Mouse (Mus musculus): ENCODE results near the gene Smyd3. TPM values are rescaled to one million over a fixed set of nuclear protein-coding genes. Genes with fewer than 3 reads are reported as not detected.
A peak's percentile ranks its signal among the peaks of the same experiment; 100 is the strongest.

Smyd3 gene
- polyA plus RNA-seq, 1 experiment from 2014 or later, result 11.3 TPM

DNA sequence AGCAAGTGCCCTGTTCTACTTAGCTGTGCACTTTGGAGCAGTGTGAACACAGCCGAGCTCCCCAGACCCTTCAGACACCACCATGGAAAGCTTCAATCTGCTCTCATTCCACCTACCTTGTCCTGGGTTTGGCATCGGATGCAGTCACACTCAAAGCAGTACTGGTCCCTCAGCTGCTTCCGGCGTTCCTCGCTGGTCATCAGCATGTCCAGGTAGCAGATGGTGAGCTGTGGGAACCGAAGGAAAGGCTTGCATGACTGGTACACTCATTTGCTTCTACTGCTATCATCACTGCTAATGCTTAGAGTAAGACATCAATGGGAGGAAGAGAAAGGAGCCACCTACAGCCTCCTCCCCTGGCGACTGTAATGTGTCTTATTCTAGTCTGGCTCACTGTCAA is 431.6 kb downstream of the Smyd3 start:
- no peak for ATAC-seq (ENCODE audit: insufficient number of reproducible peaks, insufficient read depth, low FRiP score, low read depth)
- no peak overlapping the region for H3K27ac ChIP-seq (replicated peaks in 1 of 2; ENCODE audit: control insufficient read depth in 1 of 2, insufficient read depth in 1 of 2, low read depth in 2 of 2, low read length in 2 of 2)
- 86% methylated on average over 7 of the region's 7 CpGs for WGBS
- H3K9ac ChIP-seq (ENCODE audit: low read length), result no peak overlapping the region
- no peaks in the 10 kb centered on the region for H3K36me3 ChIP-seq (ENCODE audit: control insufficient read depth, insufficient read depth, low read length)
- no peak overlapping the region for H3K4me3 ChIP-seq (ENCODE audit: control insufficient read depth in 1 of 2, insufficient read depth in 1 of 2, low read depth in 1 of 2, low read length in 2 of 2)
- H3K27me3 ChIP-seq (ENCODE audit: control insufficient read depth, insufficient read depth, low read length), result no peaks in the 10 kb centered on the region
- no peak overlapping the region for H3K4me2 ChIP-seq (ENCODE audit: low read length)
- peaks cover 0 to 19% of the 10 kb centered on the region in 2 experiments; a peak in 2 of 4 replicates for H3K4me1 ChIP-seq (ENCODE audit: control insufficient read depth in 2 of 2, insufficient read depth in 2 of 2, low read length in 2 of 2)
- no peaks in the 10 kb centered on the region for H3K9me3 ChIP-seq (ENCODE audit: control insufficient read depth, low read length)

GRCm38 (mm10) chr1:179083098-179083497 is 434.7 kb downstream of the Smyd3 start:
- H3K4me1 ChIP-seq (ENCODE audit: control insufficient read depth in 2 of 2, insufficient read depth in 2 of 2, low read length in 2 of 2), result peaks cover 2 to 18% of the 10 kb centered on the region in 2 experiments; a peak in 2 of 4 replicates
- no peak for ATAC-seq (ENCODE audit: insufficient number of reproducible peaks, insufficient read depth, low FRiP score, low read depth)
- WGBS, result 44% methylated on average over 5 of the region's 5 CpGs
- peak overlapping the region; percentile 42 to 50 for H3K27ac ChIP-seq (replicated peaks in 1 of 2; ENCODE audit: control insufficient read depth in 1 of 2, insufficient read depth in 1 of 2, low read depth in 2 of 2, low read length in 2 of 2)
- H3K9me3 ChIP-seq (ENCODE audit: control insufficient read depth, low read length), result no peaks in the 10 kb centered on the region
- no peak overlapping the region for H3K4me3 ChIP-seq (ENCODE audit: control insufficient read depth in 1 of 2, insufficient read depth in 1 of 2, low read depth in 1 of 2, low read length in 2 of 2)
- H3K9ac ChIP-seq (ENCODE audit: low read length), result no peak overlapping the region
- no peak overlapping the region for H3K4me2 ChIP-seq (ENCODE audit: low read length)
- H3K36me3 ChIP-seq (ENCODE audit: control insufficient read depth, insufficient read depth, low read length), result no peaks in the 10 kb centered on the region
- H3K27me3 ChIP-seq (ENCODE audit: control insufficient read depth, insufficient read depth, low read length), result no peaks in the 10 kb centered on the region

- H3K4me3 ChIP-seq (ENCODE audit: control insufficient read depth in 1 of 2, insufficient read depth in 1 of 2, low read depth in 1 of 2, low read length in 2 of 2), result no peak overlapping the region
- H3K9me3 ChIP-seq (ENCODE audit: control insufficient read depth, low read length), result no peaks in the 10 kb centered on the region
- ATAC-seq (ENCODE audit: insufficient number of reproducible peaks, insufficient read depth, low FRiP score, low read depth), result no peak
- H3K27me3 ChIP-seq (ENCODE audit: control insufficient read depth, insufficient read depth, low read length), result no peaks in the 10 kb centered on the region
- no peak overlapping the region for H3K4me2 ChIP-seq (ENCODE audit: low read length)
- H3K4me1 ChIP-seq (ENCODE audit: control insufficient read depth in 2 of 2, insufficient read depth in 2 of 2, low read length in 2 of 2), result peaks cover 0 to 4% of the 10 kb centered on the region in 2 experiments; a peak in 1 of 4 replicates
- no peak overlapping the region for H3K9ac ChIP-seq (ENCODE audit: low read length)
- 92% methylated on average over 7 of the region's 7 CpGs for WGBS
- H3K27ac ChIP-seq (replicated peaks in 1 of 2; ENCODE audit: control insufficient read depth in 1 of 2, insufficient read depth in 1 of 2, low read depth in 2 of 2, low read length in 2 of 2), result no peak overlapping the region
- H3K36me3 ChIP-seq (ENCODE audit: control insufficient read depth, insufficient read depth, low read length), result no peaks in the 10 kb centered on the region
These were observed 444.0 kb downstream of the Smyd3 start for GRCm38 (mm10) chr1:179073846-179074245.

GRCm38 (mm10) chr1:179072935-179073654 is 444.7 kb downstream of the Smyd3 start:
- no peak for ATAC-seq (ENCODE audit: insufficient number of reproducible peaks, insufficient read depth, low FRiP score, low read depth)
- H3K36me3 ChIP-seq (ENCODE audit: control insufficient read depth, insufficient read depth, low read length), result no peaks in the 10 kb centered on the region
- no peak overlapping the region for H3K9ac ChIP-seq (ENCODE audit: low read length)
- H3K27ac ChIP-seq (replicated peaks in 1 of 2; ENCODE audit: control insufficient read depth in 1 of 2, insufficient read depth in 1 of 2, low read depth in 2 of 2, low read length in 2 of 2), result no peak overlapping the region
- WGBS, result 64% methylated on average over 11 of the region's 11 CpGs
- no peaks in the 10 kb centered on the region for H3K27me3 ChIP-seq (ENCODE audit: control insufficient read depth, insufficient read depth, low read length)
- H3K9me3 ChIP-seq (ENCODE audit: control insufficient read depth, low read length), result no peaks in the 10 kb centered on the region
- no peak overlapping the region for H3K4me3 ChIP-seq (ENCODE audit: control insufficient read depth in 1 of 2, insufficient read depth in 1 of 2, low read depth in 1 of 2, low read length in 2 of 2)
- H3K4me2 ChIP-seq (ENCODE audit: low read length), result no peak overlapping the region
- H3K4me1 ChIP-seq (ENCODE audit: control insufficient read depth in 2 of 2, insufficient read depth in 2 of 2, low read length in 2 of 2), result peaks cover 0 to 4% of the 10 kb centered on the region in 2 experiments; a peak in 1 of 4 replicates

DNA sequence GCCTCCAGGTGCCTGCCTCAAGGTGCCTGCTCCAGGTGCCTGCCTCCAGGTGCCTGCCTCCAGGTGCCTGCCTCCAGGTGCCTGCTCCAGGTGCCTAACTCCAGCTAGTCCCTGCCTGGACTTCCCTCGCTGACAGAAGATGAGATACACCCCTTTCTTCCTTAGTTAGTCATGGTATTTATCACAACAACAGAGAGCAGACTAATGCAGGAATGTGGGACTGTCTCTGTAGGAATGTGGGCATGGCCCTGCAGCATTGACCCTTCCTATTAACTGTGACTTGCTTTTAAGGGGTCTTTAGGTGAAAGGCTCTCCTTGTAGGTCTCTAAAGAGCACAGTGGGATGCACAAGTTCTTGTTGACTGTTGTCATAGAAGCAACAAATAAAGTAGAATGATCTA is 445.4 kb downstream of the Smyd3 start:
- Histone ChIP-seq H3K36me3 (ENCODE audit: control insufficient read depth, insufficient read depth, low read length) (no peaks in the 10 kb centered on the region), H3K4me3 (ENCODE audit: control insufficient read depth in 1 of 2, insufficient read depth in 1 of 2, low read depth in 1 of 2, low read length in 2 of 2) (no peak overlapping the region), H3K27me3 (ENCODE audit: control insufficient read depth, insufficient read depth, low read length) (no peaks in the 10 kb centered on the region), H3K4me2 (ENCODE audit: low read length) (no peak overlapping the region), H3K9ac (ENCODE audit: low read length) (no peak overlapping the region), H3K9me3 (ENCODE audit: control insufficient read depth, low read length) (no peaks in the 10 kb centered on the region), H3K4me1 (ENCODE audit: control insufficient read depth in 2 of 2, insufficient read depth in 2 of 2, low read length in 2 of 2) (peaks cover 0 to 4% of the 10 kb centered on the region in 2 experiments; a peak in 1 of 4 replicates), H3K27ac (replicated peaks in 1 of 2; ENCODE audit: control insufficient read depth in 1 of 2, insufficient read depth in 1 of 2, low read depth in 2 of 2, low read length in 2 of 2) (no peak overlapping the region)
- 41% methylated on average over 1 of the region's 1 CpGs for whole genome bisulfite sequencing
- ATAC-seq (ENCODE audit: insufficient number of reproducible peaks, insufficient read depth, low FRiP score, low read depth), result no peak

GRCm38 (mm10) chr1:179068990-179069389 is 448.9 kb downstream of the Smyd3 start:
- H3K9me3 ChIP-seq (ENCODE audit: control insufficient read depth, low read length), result no peaks in the 10 kb centered on the region
- no peak overlapping the region for H3K27ac ChIP-seq (replicated peaks in 1 of 2; ENCODE audit: control insufficient read depth in 1 of 2, insufficient read depth in 1 of 2, low read depth in 2 of 2, low read length in 2 of 2)
- no peak overlapping the region for H3K4me3 ChIP-seq (ENCODE audit: control insufficient read depth in 1 of 2, insufficient read depth in 1 of 2, low read depth in 1 of 2, low read length in 2 of 2)
- ATAC-seq (ENCODE audit: insufficient number of reproducible peaks, insufficient read depth, low FRiP score, low read depth), result no peak
- no peak overlapping the region for H3K9ac ChIP-seq (ENCODE audit: low read length)
- peaks cover 8 to 11% of the 10 kb centered on the region in 2 experiments; a peak in 3 of 4 replicates for H3K4me1 ChIP-seq (ENCODE audit: control insufficient read depth in 2 of 2, insufficient read depth in 2 of 2, low read length in 2 of 2)
- H3K4me2 ChIP-seq (ENCODE audit: low read length), result no peak overlapping the region
- H3K27me3 ChIP-seq (ENCODE audit: control insufficient read depth, insufficient read depth, low read length), result no peaks in the 10 kb centered on the region
- WGBS, result 74% methylated on average over 1 of the region's 1 CpGs
- no peaks in the 10 kb centered on the region for H3K36me3 ChIP-seq (ENCODE audit: control insufficient read depth, insufficient read depth, low read length)

DNA sequence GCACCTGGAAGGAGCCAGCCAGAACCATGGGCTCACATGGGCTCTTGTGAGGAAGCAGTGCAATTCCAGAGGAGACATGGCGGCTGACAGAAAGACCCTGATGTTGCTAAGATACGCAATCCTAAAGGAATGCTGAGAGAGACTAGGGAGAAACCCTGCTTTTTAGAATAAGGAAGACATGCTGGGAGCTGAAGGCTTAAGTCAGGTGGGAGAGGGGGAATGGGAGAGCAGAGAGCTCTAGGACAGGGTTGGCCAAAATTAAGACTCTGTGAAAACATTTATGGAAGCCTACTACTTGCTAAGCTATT is 452.6 kb downstream of the Smyd3 start:
- H3K9ac ChIP-seq (ENCODE audit: low read length), result no peak overlapping the region
- no peak overlapping the region for H3K4me2 ChIP-seq (ENCODE audit: low read length)
- no peaks in the 10 kb centered on the region for H3K27me3 ChIP-seq (ENCODE audit: control insufficient read depth, insufficient read depth, low read length)
- H3K36me3 ChIP-seq (ENCODE audit: control insufficient read depth, insufficient read depth, low read length), result no peaks in the 10 kb centered on the region
- H3K27ac ChIP-seq (replicated peaks in 1 of 2; ENCODE audit: control insufficient read depth in 1 of 2, insufficient read depth in 1 of 2, low read depth in 2 of 2, low read length in 2 of 2), result 0 out of 4 replicates have a peak overlapping the region, but pooled peaks of 1 of the 2 experiments have one; percentile 9
- H3K4me3 ChIP-seq (ENCODE audit: control insufficient read depth in 1 of 2, insufficient read depth in 1 of 2, low read depth in 1 of 2, low read length in 2 of 2), result no peak overlapping the region
- ATAC-seq (ENCODE audit: insufficient number of reproducible peaks, insufficient read depth, low FRiP score, low read depth), result no peak
- peaks cover 28 to 34% of the 10 kb centered on the region in 2 experiments for H3K4me1 ChIP-seq (ENCODE audit: control insufficient read depth in 2 of 2, insufficient read depth in 2 of 2, low read length in 2 of 2)
- 88% methylated on average over 2 of the region's 2 CpGs for WGBS
- no peaks in the 10 kb centered on the region for H3K9me3 ChIP-seq (ENCODE audit: control insufficient read depth, low read length)

All from heart, embryonic 14.5 days (tissue).